20 mouse cellular contexts compared by ENCODE assay signal in the genomic region with DNA sequence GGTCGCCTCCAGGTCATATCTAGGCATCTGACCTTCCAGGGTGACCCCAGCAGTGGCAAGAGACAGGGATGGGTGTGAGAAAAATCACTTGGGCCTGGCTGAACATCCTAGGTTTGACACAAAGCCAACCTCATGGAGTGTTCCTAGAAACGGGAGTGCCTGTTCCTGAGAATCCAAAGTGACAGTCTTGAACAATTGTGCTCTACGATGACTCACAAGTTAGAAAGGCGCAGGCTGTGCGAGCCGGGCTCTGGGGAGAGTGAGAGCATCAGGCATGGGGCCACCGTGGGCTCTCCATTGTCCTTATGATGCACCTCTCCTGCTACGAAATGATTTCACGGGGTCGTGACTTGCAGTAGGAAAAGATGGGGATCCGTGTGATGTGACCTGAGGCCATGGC. TPM values are rescaled to one million over a fixed set of nuclear protein-coding genes. Genes with fewer than 3 reads are reported as not detected.
DNase-seq lines count a peak whose midpoint lies in the region; ATAC-seq lines count a peak whose summit lies in the region.
"Had no signal": no experiment of that assay in that cellular context is flagged by ENCODE, and none has a peak within 500 bp of the region (broad histone marks: within the 10 kb centered on the region; RNA-seq: fewer than 3 reads in every experiment).

No protein-coding gene starts in this region.

- no peak overlapping the region for H3K4me3 ChIP-seq in heart, embryonic 12.5 days
- H3K4me3 ChIP-seq: embryonic facial prominence, embryonic 10.5 days; forebrain, embryonic 12.5 days; heart, adult 2 months; lung, embryonic 15.5 days; midbrain, embryonic 10.5 days had no signal

- H3K4me2 ChIP-seq in heart, embryonic 12.5 days, result no peak overlapping the region
- H3K4me2 ChIP-seq: forebrain, embryonic 12.5 days; lung, embryonic 15.5 days had no signal

- H3K36me3 ChIP-seq in heart, embryonic 12.5 days, result no peaks in the 10 kb centered on the region
- H3K36me3 ChIP-seq: embryonic facial prominence, embryonic 10.5 days; forebrain, embryonic 12.5 days; lung, embryonic 15.5 days; midbrain, embryonic 10.5 days had no signal

- no peak overlapping the region for H3K27ac ChIP-seq in heart, embryonic 12.5 days (ENCODE audit: poor library complexity, severe bottlenecking)
- H3K27ac ChIP-seq: embryonic facial prominence, embryonic 10.5 days; forebrain, embryonic 12.5 days; heart, adult 2 months; liver, embryonic 14.5 days; lung, embryonic 15.5 days; macrophage; midbrain, embryonic 10.5 days had no signal

- peak; percentile 7 for DNase-seq in embryo, embryonic 10 days (ENCODE audit: low spot score)
- DNase-seq in embryo, embryonic 11 days, result no peak
- DNase-seq in heart, postnatal 10 days, result peak; percentile 30 to 31
- peak; percentile 70 for DNase-seq in MN1 (ENCODE audit: low spot score)
- peak; percentile 15 for DNase-seq in gastrocnemius, postnatal 25 days
- no peak for DNase-seq in testis, postnatal 14 days (ENCODE audit: low spot score)
- no peak for DNase-seq in spleen, adult 12 weeks (ENCODE audit: low spot score)
- DNase-seq: B cell, adult 2 months; cerebellum, adult 2 months; cerebellum, postnatal 36 days had no signal

- H3K4me1 ChIP-seq in heart, embryonic 12.5 days (replicated peaks), result peaks cover 19% of the 10 kb centered on the region; the same call in 1 of the 2 replicates
- H3K4me1 ChIP-seq: forebrain, embryonic 12.5 days; lung, embryonic 15.5 days had no signal

- 0 out of 2 replicates have a peak, but pooled peaks cover 4% of the 10 kb centered on the region for H3K27me3 ChIP-seq in heart, embryonic 12.5 days (replicated peaks)
- H3K27me3 ChIP-seq: forebrain, embryonic 12.5 days; lung, embryonic 15.5 days had no signal

- no peak for ATAC-seq in heart, embryonic 12.5 days (ENCODE audit: insufficient number of reproducible peaks, low FRiP score)
- ATAC-seq: hindbrain, embryonic 16.5 days; intestine, postnatal 0 days had no signal

- intact Hi-C loops in heart, postnatal 10 days (cut with DNase I), result no loop called here

- 58% methylated on average over 11 of the region's 11 CpGs for WGBS in heart, embryonic 12.5 days

- no peaks in the 10 kb centered on the region for H3K9me3 ChIP-seq in heart, embryonic 12.5 days (replicated peaks)
- H3K9me3 ChIP-seq: embryonic facial prominence, embryonic 10.5 days; forebrain, embryonic 12.5 days; lung, embryonic 15.5 days; midbrain, embryonic 10.5 days had no signal

- no peak overlapping the region for H3K9ac ChIP-seq in heart, embryonic 12.5 days
- H3K9ac ChIP-seq: forebrain, embryonic 12.5 days; liver, embryonic 14.5 days; lung, embryonic 15.5 days had no signal

RNA-seq across cellular contexts. Expression of gene Smpd3, which starts 11.6 kb away (rescaled TPM):
- total RNA-seq in heart, postnatal 10 days (2021), result 1 to 10 TPM; 4.8 to 5.0 TPM
- 2.5 and 2.8 TPM in 2 replicates for polyA plus RNA-seq in heart, embryonic 12.5 days (2016; fragmentation: Nextera tagmentation; extraction: Ambion mirVana)
- total RNA-seq in gastrocnemius, postnatal 25 days (2021), result 1 to 10 TPM in 1 of 2 experiments, under 1 TPM in 1; 0.84 to 1.1 TPM

Comparison
In these comparisons a context has a peak if more than half of its experiments do, and no peak if none do; other contexts are left out.
1. DNase-seq: peak in embryo, embryonic 10 days (single experiment), heart, postnatal 10 days (2 of 2), MN1 (single experiment) and gastrocnemius, postnatal 25 days (single experiment); none in embryo, embryonic 11 days (single experiment), testis, postnatal 14 days (single experiment) and spleen, adult 12 weeks (single experiment).